Mouse (Mus musculus) MEL (cell line): ENCODE measurements around the gene Tmem115. TPM values are rescaled to one million over a fixed set of nuclear protein-coding genes. Genes with fewer than 3 reads are reported as not detected.
A peak's percentile ranks its signal among the peaks of the same experiment; 100 is the strongest.

ENCODE experiments used
- DNase-seq: peaks from one replicate; pipeline ENCODE4 v3.0.0; 2011; ENCODE audit warnings: low read depth, low spot score
- H3K27ac ChIP-seq: 2 replicates; pipeline ENCODE4 v1.5.1; 2012; ENCODE audit warnings: low read depth, mild to moderate bottlenecking, control low read depth, low read length, moderate library complexity; ENCODE audit not compliant: control insufficient read depth
- H3K27me3 ChIP-seq, 2 experiments: fragments of 150-350 bp in 1 of 2; sonication (generic) in 1 of 2; 2 replicates each; pipeline ENCODE4 v1.6.1; 2012; ENCODE audit warnings: low read length in 2 of 2, mild to moderate bottlenecking in 2 of 2, improper control_type of control experiment in 1 of 2, moderate library complexity in 1 of 2; ENCODE audit not compliant: insufficient read depth in 2 of 2, control insufficient read depth in 1 of 2
- H3K36me3 ChIP-seq, 2 experiments: 2 replicates each; pipeline ENCODE4 v1.6.1; 2012 to 2014; ENCODE audit warnings: low read length in 2 of 2, improper control_type of control experiment in 1 of 2, inconsistent platforms in 1 of 2, mild to moderate bottlenecking in 1 of 2; ENCODE audit not compliant: insufficient read depth in 2 of 2, control insufficient read depth in 1 of 2
- H3K4me1 ChIP-seq, 2 experiments: fragments of 150-350 bp in 1 of 2; sonication (generic) in 1 of 2; 2 replicates each; pipeline ENCODE4 v1.6.1; 2012; ENCODE audit warnings: low read length in 2 of 2, improper control_type of control experiment in 1 of 2, mild to moderate bottlenecking in 1 of 2; ENCODE audit not compliant: insufficient read depth in 2 of 2, control insufficient read depth in 1 of 2
- H3K4me3 ChIP-seq, 2 experiments: fragments of 150-350 bp in 1 of 2; sonication (generic) in 1 of 2; 2 replicates each; pipeline ENCODE4 v1.5.1; 2012; ENCODE audit warnings: low read depth in 2 of 2, low read length in 2 of 2, mild to moderate bottlenecking in 2 of 2, moderate library complexity in 2 of 2, control low read depth in 1 of 2, improper control_type of control experiment in 1 of 2; ENCODE audit not compliant: control insufficient read depth in 1 of 2, insufficient read depth in 1 of 2
- H3K79me2 ChIP-seq: 2 replicates; pipeline ENCODE4 v1.6.1; 2012; ENCODE audit warnings: mild to moderate bottlenecking, low read length, moderate library complexity; ENCODE audit not compliant: control insufficient read depth, poor library complexity, insufficient read depth
- H3K9ac ChIP-seq: 2 replicates; pipeline ENCODE4 v1.6.1; 2012; ENCODE audit warnings: low read depth, mild to moderate bottlenecking, control low read depth, low read length, moderate library complexity; ENCODE audit not compliant: control insufficient read depth, poor library complexity, severe bottlenecking
- H3K9me3 ChIP-seq: fragments of 150-350 bp; sonication (generic); replicated peaks from 2 replicates; pipeline ENCODE4 v1.6.1; 2012; ENCODE audit warnings: mild to moderate bottlenecking, low read length, improper control_type of control experiment, moderate library complexity; ENCODE audit not compliant: insufficient read depth
- CHD1 ChIP-seq: IDR thresholded peaks from 2 replicates; pipeline ENCODE4 v1.6.1; 2012; ENCODE audit warnings: low read depth, mild to moderate bottlenecking, inconsistent platforms, low read length, improper control_type of control experiment
- CHD2 ChIP-seq: IDR thresholded peaks from 2 replicates; pipeline ENCODE4 v1.6.1; 2011; ENCODE audit warnings: low read length, improper control_type of control experiment
- CTCF ChIP-seq, 3 experiments: IDR thresholded peaks in 2 of 3; conservative IDR thresholded peaks in 1 of 3; 2 replicates each; pipeline ENCODE4 v1.5.1; 2011 to 2012; ENCODE audit warnings: low read length in 3 of 3, low read depth in 2 of 3, mild to moderate bottlenecking in 2 of 3, improper control_type of control experiment in 1 of 3, inconsistent platforms in 1 of 3, mixed read lengths in 1 of 3, moderate library complexity in 1 of 3; ENCODE audit not compliant: control insufficient read depth in 1 of 3, insufficient read depth in 1 of 3, poor library complexity in 1 of 3, severe bottlenecking in 1 of 3
- E2F4 ChIP-seq: IDR thresholded peaks from 2 replicates; pipeline ENCODE4 v1.6.1; 2011; ENCODE audit warnings: low read depth, low read length, improper control_type of control experiment, borderline replicate concordance
- ELF1 ChIP-seq: IDR thresholded peaks from 2 replicates; pipeline ENCODE4 v1.6.1; 2014; ENCODE audit warnings: low read depth, mild to moderate bottlenecking, inconsistent platforms, low read length, improper control_type of control experiment, moderate library complexity
- GABPA ChIP-seq: IDR thresholded peaks from 2 replicates; pipeline ENCODE4 v1.6.1; 2012; ENCODE audit warnings: low read depth, mild to moderate bottlenecking, inconsistent platforms, low read length, improper control_type of control experiment, moderate library complexity
- GATA1 ChIP-seq: IDR thresholded peaks from 2 replicates; pipeline ENCODE4 v1.6.1; 2011; ENCODE audit warnings: low read depth, low read length, improper control_type of control experiment
- HCFC1 ChIP-seq: IDR thresholded peaks from 2 replicates; pipeline ENCODE4 v1.6.1; 2012; ENCODE audit warnings: low read depth, mild to moderate bottlenecking, inconsistent platforms, low read length, improper control_type of control experiment, moderate library complexity
- JUND ChIP-seq: IDR thresholded peaks from 2 replicates; pipeline ENCODE4 v1.6.1; 2011; ENCODE audit warnings: low read depth, mild to moderate bottlenecking, improper control_type of control experiment, low read length
- KAT2A ChIP-seq: conservative IDR thresholded peaks from 2 replicates; pipeline ENCODE4 v1.6.1; 2012; ENCODE audit warnings: low read depth, low read length, improper control_type of control experiment, inconsistent platforms
- MAFK ChIP-seq: IDR thresholded peaks from 2 replicates; pipeline ENCODE4 v1.6.1; 2011; ENCODE audit warnings: low read depth, mild to moderate bottlenecking, low read length, improper control_type of control experiment, borderline replicate concordance
- MAZ ChIP-seq: IDR thresholded peaks from 2 replicates; pipeline ENCODE4 v1.6.1; 2012; ENCODE audit warnings: low read depth, mild to moderate bottlenecking, inconsistent platforms, low read length, improper control_type of control experiment
- MEF2A ChIP-seq: IDR thresholded peaks from 2 replicates; pipeline ENCODE4 v1.6.1; 2014; ENCODE audit warnings: low read depth, mild to moderate bottlenecking, inconsistent platforms, low read length, improper control_type of control experiment; ENCODE audit not compliant: poor library complexity, insufficient replicate concordance, severe bottlenecking; ENCODE audit errors: extremely low read depth
- MYB ChIP-seq: IDR thresholded peaks from 2 replicates; pipeline ENCODE4 v1.6.1; 2011; ENCODE audit warnings: mild to moderate bottlenecking, low read depth, low read length, improper control_type of control experiment
- MYC ChIP-seq: IDR thresholded peaks from 2 replicates; pipeline ENCODE4 v1.6.1; 2011; ENCODE audit warnings: low read depth, mild to moderate bottlenecking, low read length, improper control_type of control experiment, moderate library complexity
- NELFE ChIP-seq: IDR thresholded peaks from 2 replicates; pipeline ENCODE4 v1.6.1; 2011; ENCODE audit warnings: low read depth, low read length, improper control_type of control experiment
- NRF1 ChIP-seq: IDR thresholded peaks from 2 replicates; pipeline ENCODE4 v1.6.1; 2014; ENCODE audit warnings: low read depth, mild to moderate bottlenecking, inconsistent platforms, low read length, improper control_type of control experiment, moderate library complexity; ENCODE audit not compliant: poor library complexity, insufficient read depth, severe bottlenecking
- POLR2A ChIP-seq, 2 experiments: IDR thresholded peaks; 2 replicates each; pipeline ENCODE4 v1.6.1; 2011 to 2012; ENCODE audit warnings: low read length in 2 of 2, mild to moderate bottlenecking in 2 of 2, control low read depth in 1 of 2, improper control_type of control experiment in 1 of 2, low read depth in 1 of 2, moderate library complexity in 1 of 2; ENCODE audit not compliant: control insufficient read depth in 1 of 2, insufficient read depth in 1 of 2, poor library complexity in 1 of 2
- POLR2AphosphoS2 ChIP-seq: IDR thresholded peaks from 2 replicates; pipeline ENCODE4 v1.6.1; 2011; ENCODE audit warnings: low read length, improper control_type of control experiment
- POLR2AphosphoS5 ChIP-seq: IDR thresholded peaks from 2 replicates; pipeline ENCODE4 v1.6.1; 2012; ENCODE audit warnings: low read depth, borderline replicate concordance, mild to moderate bottlenecking, inconsistent platforms, low read length, moderate library complexity, mixed read lengths
- SIN3A ChIP-seq: IDR thresholded peaks from 2 replicates; pipeline ENCODE4 v1.6.1; 2012; ENCODE audit warnings: low read length, improper control_type of control experiment, inconsistent platforms
- SMC3 ChIP-seq: IDR thresholded peaks from 2 replicates; pipeline ENCODE4 v1.6.1; 2011; ENCODE audit warnings: low read depth, low read length, improper control_type of control experiment
- TBP ChIP-seq: IDR thresholded peaks from 2 replicates; pipeline ENCODE4 v1.8.0; 2011; ENCODE audit warnings: low read depth, low read length, improper control_type of control experiment
- TCF12 ChIP-seq: IDR thresholded peaks from 2 replicates; pipeline ENCODE4 v1.6.1; 2014; ENCODE audit warnings: low read depth, mild to moderate bottlenecking, inconsistent platforms, low read length, improper control_type of control experiment, moderate library complexity
- UBTF ChIP-seq: IDR thresholded peaks from 2 replicates; pipeline ENCODE4 v1.6.1; 2012; ENCODE audit warnings: low read depth, mild to moderate bottlenecking, inconsistent platforms, low read length, improper control_type of control experiment, moderate library complexity, borderline replicate concordance; ENCODE audit not compliant: insufficient read depth
- USF2 ChIP-seq, 2 experiments: IDR thresholded peaks; 2 replicates each; pipeline ENCODE4 v1.6.1; 2011 to 2012; ENCODE audit warnings: improper control_type of control experiment in 2 of 2, low read length in 2 of 2, borderline replicate concordance in 1 of 2, inconsistent platforms in 1 of 2, low read depth in 1 of 2, mild to moderate bottlenecking in 1 of 2; ENCODE audit not compliant: insufficient read depth in 1 of 2
- ZC3H11A ChIP-seq: IDR thresholded peaks from 2 replicates; pipeline ENCODE4 v1.6.1; 2012; ENCODE audit warnings: low read depth, mild to moderate bottlenecking, inconsistent platforms, low read length, improper control_type of control experiment
- ZKSCAN1 ChIP-seq: IDR thresholded peaks from 2 replicates; pipeline ENCODE4 v1.6.1; 2012; ENCODE audit warnings: low read depth, mild to moderate bottlenecking, inconsistent platforms, low read length, improper control_type of control experiment, moderate library complexity
- ZMIZ1 ChIP-seq: IDR thresholded peaks from 2 replicates; pipeline ENCODE4 v1.6.1; 2012; ENCODE audit warnings: low read depth, mild to moderate bottlenecking, inconsistent platforms, low read length, improper control_type of control experiment, moderate library complexity
- ZNF384 ChIP-seq: IDR thresholded peaks from 2 replicates; pipeline ENCODE4 v1.6.1; 2012; ENCODE audit warnings: low read depth, mild to moderate bottlenecking, inconsistent platforms, low read length, improper control_type of control experiment
- polyA plus RNA-seq, 2 experiments: library from polyadenylated mRNA; stranded (reverse) in 1 of 2; unstranded in 1 of 2; fragments of >175 nt in 1 of 2; fragments of >200 nt in 1 of 2; gene quantifications; 2 replicates each; pipeline versions ENCODE4 v1.2.1 to v1.2.4; 2012; ENCODE audit warnings: low replicate concordance in 2 of 2, low read depth in 1 of 2; ENCODE audit not compliant: insufficient read length in 2 of 2, insufficient read depth in 1 of 2, missing spikeins in 1 of 2
- total RNA-seq: library from RNA; depleted of rRNA; stranded (reverse); fragments of 300-350 nt; gene quantifications from 2 replicates; pipeline ENCODE4 v1.2.3, GENCODE M21; 2012

The Tmem115 gene
- total and polyA plus RNA-seq, 3 experiments = 34.6 to 39.3 TPM; not detected in 1

DNA sequence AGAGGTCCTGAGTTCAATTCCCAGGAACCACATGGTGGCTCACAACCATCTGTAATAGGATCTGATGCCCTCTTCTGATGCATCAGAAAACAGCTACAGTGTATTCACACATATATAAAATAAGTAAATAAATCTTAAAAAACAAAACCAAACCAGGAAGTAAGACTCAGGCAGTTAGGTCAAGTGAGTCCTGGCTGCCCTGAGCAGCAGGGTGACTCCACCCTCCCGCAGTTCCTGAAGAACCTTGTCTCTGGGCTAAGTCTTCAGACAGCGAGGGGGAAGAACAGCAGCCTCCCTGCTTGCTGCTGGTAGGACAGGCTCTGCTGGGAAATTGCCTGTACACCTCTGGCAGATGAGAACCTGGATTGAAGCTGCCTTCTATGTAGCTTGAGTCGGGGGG lies 22.6 kb downstream of the Tmem115 start:
- Histone ChIP-seq H3K79me2 (peaks cover 35% of the 10 kb centered on the region), H3K4me3 (peak overlapping the region; percentile 20 to 82; a peak in 3 of 4 replicates), H3K27me3 (no peaks in the 10 kb centered on the region), H3K9ac (peak overlapping the region; percentile 94), H3K27ac (peak overlapping the region; percentile 40), H3K9me3 (no peaks in the 10 kb centered on the region), H3K4me1 (peaks cover 10 to 28% of the 10 kb centered on the region in 2 experiments), H3K36me3 (peaks cover 10 to 29% of the 10 kb centered on the region in 2 experiments; a peak in 3 of 4 replicates)
- no peak for TF ChIP-seq ZKSCAN1
- TF ChIP-seq GABPA = no peak
- no peak for TF ChIP-seq TBP
- peak; percentile 70 for TF ChIP-seq ELF1
- TF ChIP-seq SIN3A = no peak
- TF ChIP-seq MAZ = no peak
- TF ChIP-seq JUND = no peak
- peak; percentile 50 for DNase-seq

DNA sequence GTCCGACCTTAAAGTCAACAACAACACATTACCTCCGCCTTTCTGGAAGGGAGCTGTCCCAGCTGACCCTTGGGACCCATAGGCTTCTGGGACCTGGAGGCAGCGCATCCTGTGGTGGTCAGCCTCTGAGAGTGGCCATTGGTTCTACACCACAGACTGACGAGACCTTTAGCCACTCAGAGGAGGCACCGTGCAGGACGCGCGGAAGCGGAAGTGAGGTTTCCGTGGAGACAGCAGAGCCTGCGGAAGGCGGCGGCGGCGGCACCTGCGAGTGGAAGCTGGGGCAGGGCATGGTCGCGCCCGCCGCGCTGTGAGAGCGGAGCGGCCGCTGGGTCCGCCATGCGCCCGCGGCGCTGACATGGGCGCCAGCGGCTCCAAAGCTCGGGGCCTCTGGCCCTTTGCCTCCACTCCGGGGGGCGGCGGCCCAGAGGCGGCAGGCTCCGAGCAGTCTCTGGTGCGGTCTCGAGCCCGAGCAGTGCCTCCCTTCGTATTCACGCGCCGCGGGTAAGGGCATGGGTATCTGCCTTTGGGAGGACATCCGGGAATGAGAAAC lies 29.4 kb downstream of the Tmem115 start, which contains the start of gene Tusc2:
Gene Tusc2, plus strand, starts transcription at position 227 of the 553 bp plus-strand sequence.
- Histone ChIP-seq H3K4me1 (peaks cover 0 to 16% of the 10 kb centered on the region in 2 experiments; a peak in 3 of 4 replicates), H3K4me3 (peak within 1 kb of the TSS; percentile 69 to 89), H3K27ac (peak within 1 kb of the TSS; percentile 35; the same call in 1 of the 2 replicates), H3K27me3 (no peaks in the 10 kb centered on the region), H3K79me2 (peaks cover 9% of the 10 kb centered on the region), H3K9ac (peak within 1 kb of the TSS; percentile 85), H3K9me3 (no peaks in the 10 kb centered on the region), H3K36me3 (peaks cover 7% of the 10 kb centered on the region in 2 experiments)
- DNase-seq = peak; percentile 96
- TF ChIP-seq CHD2 (peak; percentile 71), MYB (no peak), CHD1 (no peak), ZKSCAN1 (no peak), MAFK (no peak), TCF12 (no peak), MEF2A (no peak), KAT2A (no peak; the same call in 1 of the 2 replicates), E2F4 (no peak), GATA1 (no peak), ZC3H11A (no peak), POLR2A (IDR thresholded peaks at IDR 0.05; ENCODE audit: control insufficient read depth in 1 of 2, insufficient read depth in 1 of 2, low read depth in 1 of 2, low read length in 2 of 2, poor library complexity in 1 of 2) (peak; percentile 67 to 77), ELF1 (peak; percentile 93), POLR2AphosphoS5 (no peak), GABPA (no peak), MYC (no peak), MAZ (no peak), CTCF (IDR thresholded peaks at IDR 0.05 in 2 of 3, conservative IDR thresholded peaks at IDR 0.05 in 1 of 3; ENCODE audit: control insufficient read depth in 1 of 3, insufficient read depth in 1 of 3, low read depth in 2 of 3, low read length in 3 of 3, poor library complexity in 1 of 3, severe bottlenecking in 1 of 3) (no peak), SMC3 (no peak), POLR2AphosphoS2 (peak; percentile 98), ZNF384 (no peak), SIN3A (peak; percentile 85), JUND (no peak), NELFE (peak; percentile 77), USF2 (IDR thresholded peaks at IDR 0.05; ENCODE audit: borderline replicate concordance in 1 of 2, insufficient read depth in 1 of 2, low read depth in 1 of 2, low read length in 2 of 2) (no peak), NRF1 (0 out of 2 replicates have a peak, but pooled peaks have one; percentile 38), UBTF (peak; percentile 90; the same call in 1 of the 2 replicates), HCFC1 (peak; percentile 87), ZMIZ1 (peak; percentile 85; the same call in 1 of the 2 replicates)
